Mouse (Mus musculus) neural tube, embryonic 12.5 days (tissue): Measurements from ENCODE around the gene Unc5cl. TPM values are rescaled to one million over a fixed set of nuclear protein-coding genes. Genes with fewer than 3 reads are reported as not detected.

Experiments used
- ATAC-seq: fragments of 200-750 bp; cut with Nextera tagmentation; 2 replicates; pipeline ENCODE4 v1.8.0; 2017; ENCODE audit warnings: low read depth, mild to moderate bottlenecking, moderate TSS enrichment, moderate library complexity; ENCODE audit not compliant: low FRiP score
- H3K27ac ChIP-seq: fragments of 300-500 bp; sonication (generic); 2 replicates; pipeline ENCODE4 v1.5.1; 2016
- H3K27me3 ChIP-seq: fragments of 300-500 bp; sonication (generic); replicated peaks from 2 replicates; pipeline ENCODE4 v1.6.1; 2016; ENCODE audit warnings: mild to moderate bottlenecking
- H3K36me3 ChIP-seq: fragments of 300-500 bp; sonication (generic); 2 replicates; pipeline ENCODE4 v1.6.1; 2016; ENCODE audit warnings: mild to moderate bottlenecking
- H3K4me1 ChIP-seq: fragments of 300-500 bp; sonication (generic); 2 replicates; pipeline ENCODE4 v1.6.1; 2016
- H3K4me2 ChIP-seq: fragments of 300-500 bp; sonication (generic); replicated peaks from 2 replicates; pipeline ENCODE4 v1.6.1; 2016; ENCODE audit warnings: mild to moderate bottlenecking
- H3K4me3 ChIP-seq: fragments of 300-500 bp; sonication (generic); 2 replicates; pipeline ENCODE4 v1.5.1; 2016
- H3K9ac ChIP-seq: fragments of 300-500 bp; sonication (generic); 2 replicates; pipeline ENCODE4 v1.6.1; 2016; ENCODE audit warnings: mild to moderate bottlenecking
- H3K9me3 ChIP-seq: fragments of 300-500 bp; sonication (generic); 2 replicates; pipeline ENCODE4 v1.6.1; 2016; ENCODE audit warnings: mild to moderate bottlenecking
- WGBS: fragments of 180-500 bp; shearing (Covaris S2); methylation state at CpG from one replicate; pipeline ENCODE4 v1.1.7; 2016; 5-methylcytosine and 5-hydroxymethylcytosine counted together
- polyA plus RNA-seq: library from polyadenylated mRNA; unstranded; fragments of >200 nt; fragmentation: Nextera tagmentation; extraction: Ambion mirVana; gene quantifications from 2 replicates; pipeline ENCODE4 v1.2.1, GENCODE M21; 2016

Unc5cl gene
- polyA plus RNA-seq, 1 experiment from 2014 or later, result not detected

GRCm38 (mm10) chr17:48418781-48419180 is 35.9 kb upstream of the Unc5cl start:
- Histone ChIP-seq H3K36me3 (peaks cover 17% of the 10 kb centered on the region), H3K4me2 (no peak overlapping the region)

GRCm38 (mm10) chr17:48419571-48419970 is 35.1 kb upstream of the Unc5cl start:
- no peak overlapping the region for H3K4me3 ChIP-seq
- ATAC-seq, result no peak
- H3K36me3 ChIP-seq, result peaks cover 13% of the 10 kb centered on the region
- no peak overlapping the region for H3K9ac ChIP-seq
- no peaks in the 10 kb centered on the region for H3K4me1 ChIP-seq
- H3K9me3 ChIP-seq, result no peaks in the 10 kb centered on the region
- WGBS, result 65% methylated on average over 2 of the region's 2 CpGs
- no peaks in the 10 kb centered on the region for H3K27me3 ChIP-seq
- no peak overlapping the region for H3K27ac ChIP-seq
- no peak overlapping the region for H3K4me2 ChIP-seq

More at GRCm38 (mm10) chr17:48418781-48419180, 35.9 kb upstream of the Unc5cl start:
- no peak for ATAC-seq
- H3K27ac ChIP-seq, result no peak overlapping the region
- no peaks in the 10 kb centered on the region for H3K9me3 ChIP-seq
- H3K4me3 ChIP-seq, result no peak overlapping the region
- H3K4me1 ChIP-seq, result no peaks in the 10 kb centered on the region
- H3K9ac ChIP-seq, result no peak overlapping the region
- H3K27me3 ChIP-seq, result no peaks in the 10 kb centered on the region
- WGBS, result 93% methylated on average over 1 of the region's 1 CpGs

- H3K36me3 ChIP-seq, result no peaks in the 10 kb centered on the region
- H3K4me2 ChIP-seq, result no peak overlapping the region
- no peak for ATAC-seq
- H3K27me3 ChIP-seq, result no peaks in the 10 kb centered on the region
- WGBS, result 89% methylated on average over 9 of the region's 9 CpGs
- H3K9me3 ChIP-seq, result no peaks in the 10 kb centered on the region
- H3K4me3 ChIP-seq, result no peak overlapping the region
- H3K27ac ChIP-seq, result no peak overlapping the region
- H3K4me1 ChIP-seq, result no peaks in the 10 kb centered on the region
- no peak overlapping the region for H3K9ac ChIP-seq
These were observed 30.5 kb upstream of the Unc5cl start for GRCm38 (mm10) chr17:48424237-48424636.

GRCm38 (mm10) chr17:48425823-48426612 is 28.7 kb upstream of the Unc5cl start:
- no peak for ATAC-seq
- Histone ChIP-seq H3K36me3 (no peaks in the 10 kb centered on the region), H3K27ac (no peak overlapping the region), H3K9me3 (no peaks in the 10 kb centered on the region), H3K4me1 (no peaks in the 10 kb centered on the region), H3K4me2 (no peak overlapping the region), H3K9ac (no peak overlapping the region), H3K27me3 (no peaks in the 10 kb centered on the region), H3K4me3 (no peak overlapping the region)
- WGBS, result 62% methylated on average over 9 of the region's 9 CpGs

GRCm38 (mm10) chr17:48426991-48427750 is 27.5 kb upstream of the Unc5cl start:
- WGBS, result 76% methylated on average over 13 of the region's 13 CpGs
- no peak for ATAC-seq
- no peak overlapping the region for H3K27ac ChIP-seq

GRCm38 (mm10) chr17:48427852-48428530 is 26.7 kb upstream of the Unc5cl start:
- WGBS, result 68% methylated on average over 11 of the region's 11 CpGs
- Histone ChIP-seq H3K36me3 (no peaks in the 10 kb centered on the region), H3K4me3 (no peak overlapping the region), H3K9me3 (no peaks in the 10 kb centered on the region), H3K4me1 (0 out of 2 replicates have a peak, but pooled peaks cover 7% of the 10 kb centered on the region), H3K4me2 (no peak overlapping the region), H3K27ac (no peak overlapping the region), H3K27me3 (no peaks in the 10 kb centered on the region), H3K9ac (no peak overlapping the region)
- no peak for ATAC-seq

More at GRCm38 (mm10) chr17:48426991-48427750, 27.5 kb upstream of the Unc5cl start:
- H3K4me3 ChIP-seq, result no peak overlapping the region
- no peaks in the 10 kb centered on the region for H3K27me3 ChIP-seq
- H3K9ac ChIP-seq, result no peak overlapping the region
- no peaks in the 10 kb centered on the region for H3K9me3 ChIP-seq
- H3K4me2 ChIP-seq, result no peak overlapping the region
- no peaks in the 10 kb centered on the region for H3K36me3 ChIP-seq
- H3K4me1 ChIP-seq, result 0 out of 2 replicates have a peak, but pooled peaks cover under 1% of the 10 kb centered on the region

- H3K9me3 ChIP-seq, result no peaks in the 10 kb centered on the region
- no peak overlapping the region for H3K4me3 ChIP-seq
- no peak overlapping the region for H3K9ac ChIP-seq
- H3K4me1 ChIP-seq, result 0 out of 2 replicates have a peak, but pooled peaks cover 7% of the 10 kb centered on the region
- no peak overlapping the region for H3K27ac ChIP-seq
- H3K4me2 ChIP-seq, result no peak overlapping the region
- no peaks in the 10 kb centered on the region for H3K27me3 ChIP-seq
- WGBS, result 52% methylated on average over 5 of the region's 5 CpGs
- no peaks in the 10 kb centered on the region for H3K36me3 ChIP-seq
- no peak for ATAC-seq
These were observed 24.3 kb upstream of the Unc5cl start for GRCm38 (mm10) chr17:48430394-48430793.

GRCm38 (mm10) chr17:48431054-48431453 is 23.6 kb upstream of the Unc5cl start:
- 75% methylated on average over 5 of the region's 5 CpGs for WGBS
- Histone ChIP-seq H3K27ac (no peak overlapping the region), H3K4me3 (no peak overlapping the region), H3K27me3 (no peaks in the 10 kb centered on the region), H3K4me1 (0 out of 2 replicates have a peak, but pooled peaks cover 7% of the 10 kb centered on the region), H3K9me3 (no peaks in the 10 kb centered on the region), H3K4me2 (no peak overlapping the region), H3K36me3 (no peaks in the 10 kb centered on the region), H3K9ac (no peak overlapping the region)
- no peak for ATAC-seq

- Histone ChIP-seq H3K36me3 (no peaks in the 10 kb centered on the region), H3K4me2 (no peak within 1 kb of the TSS), H3K9ac (no peak within 1 kb of the TSS), H3K27me3 (no peaks in the 10 kb centered on the region), H3K4me1 (peaks cover 12% of the 10 kb centered on the region), H3K4me3 (no peak within 1 kb of the TSS), H3K27ac (no peak within 1 kb of the TSS), H3K9me3 (no peaks in the 10 kb centered on the region)
- ATAC-seq, result no peak
- 77% methylated on average over 16 of the region's 16 CpGs for WGBS
These were observed 22.3 kb upstream of the Unc5cl start, which contains the start of gene Apobec2 for GRCm38 (mm10) chr17:48432158-48432980. Gene Apobec2, minus strand, starts transcription at chr17:48432930.

GRCm38 (mm10) chr17:48433006-48433655 is 21.6 kb upstream of the Unc5cl start:
- H3K36me3 ChIP-seq, result no peaks in the 10 kb centered on the region
- H3K4me3 ChIP-seq, result no peak overlapping the region
- no peak overlapping the region for H3K4me2 ChIP-seq
- no peaks in the 10 kb centered on the region for H3K9me3 ChIP-seq
- no peak overlapping the region for H3K27ac ChIP-seq
- 86% methylated on average over 20 of the region's 20 CpGs for WGBS
- no peak overlapping the region for H3K9ac ChIP-seq
- peaks cover 19% of the 10 kb centered on the region for H3K4me1 ChIP-seq
- no peaks in the 10 kb centered on the region for H3K27me3 ChIP-seq
- ATAC-seq, result no peak

GRCm38 (mm10) chr17:48433689-48434330 is 20.9 kb upstream of the Unc5cl start:
- Histone ChIP-seq H3K9ac (no peak overlapping the region), H3K4me3 (no peak overlapping the region), H3K27me3 (no peaks in the 10 kb centered on the region), H3K9me3 (no peaks in the 10 kb centered on the region), H3K36me3 (no peaks in the 10 kb centered on the region), H3K4me1 (peaks cover 20% of the 10 kb centered on the region), H3K4me2 (no peak overlapping the region), H3K27ac (no peak overlapping the region)
- ATAC-seq, result no peak
- 76% methylated on average over 6 of the region's 6 CpGs for WGBS
